Mouse (Mus musculus): ENCODE measurements around the gene Sema4b. TPM values are rescaled to one million over a fixed set of nuclear protein-coding genes. Genes with fewer than 3 reads are reported as not detected.

Sema4b gene
- total RNA-seq, 2 experiments from 2014 or later, result 17.4 to 20.5 TPM

DNA sequence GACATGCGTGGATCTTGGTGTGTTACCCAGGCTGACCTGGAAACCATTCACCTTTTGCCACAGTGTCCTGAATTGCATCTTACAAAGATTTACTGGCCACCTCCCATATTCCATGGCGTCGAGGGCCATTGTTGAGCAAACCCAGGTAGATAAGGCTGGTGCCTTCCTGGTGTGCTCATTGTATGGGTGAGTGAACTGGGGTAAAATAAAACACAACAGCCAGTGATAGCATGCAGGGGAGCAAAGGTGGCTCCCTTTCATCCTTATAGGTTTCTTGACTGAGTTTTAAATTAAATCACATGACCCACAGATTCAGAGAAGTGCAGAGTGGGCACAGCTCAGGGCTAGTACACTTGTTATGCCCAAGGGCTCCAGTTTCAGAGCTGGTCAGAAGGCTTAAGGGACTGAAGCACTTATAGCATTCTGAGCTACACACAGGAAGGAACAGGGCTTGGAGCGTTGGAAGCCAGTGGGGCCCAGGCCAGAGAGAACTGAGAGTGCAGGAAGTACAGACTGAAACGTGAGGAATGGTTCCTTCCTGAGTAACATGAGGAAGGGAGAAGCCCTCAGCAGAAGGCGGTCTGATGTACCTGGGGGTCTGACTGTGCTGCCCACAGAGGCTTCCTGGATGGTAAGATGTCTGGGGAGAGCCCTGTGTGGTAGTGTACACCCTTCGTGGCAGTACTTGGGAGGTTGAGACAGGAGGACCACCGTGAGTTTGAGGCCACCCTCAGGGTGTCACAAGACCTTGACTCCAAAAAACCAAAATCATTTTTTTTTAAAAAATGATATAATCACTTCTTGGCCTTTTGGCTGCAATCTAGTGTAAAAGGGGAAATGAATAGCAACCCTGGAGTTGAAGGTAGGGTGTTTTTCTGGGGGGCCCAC is 14.3 kb upstream of the Sema4b start:
- intact Hi-C loops (cut with DNase I), result no loop called here
- no peak for DNase-seq (ENCODE audit: low spot score in 2 of 2)

- no peak for DNase-seq (ENCODE audit: low spot score in 2 of 2)
- intact Hi-C loops (cut with DNase I), result no loop called here
These were observed 10.5 kb upstream of the Sema4b start for GRCm38 (mm10) chr7:80176159-80176558.

DNA sequence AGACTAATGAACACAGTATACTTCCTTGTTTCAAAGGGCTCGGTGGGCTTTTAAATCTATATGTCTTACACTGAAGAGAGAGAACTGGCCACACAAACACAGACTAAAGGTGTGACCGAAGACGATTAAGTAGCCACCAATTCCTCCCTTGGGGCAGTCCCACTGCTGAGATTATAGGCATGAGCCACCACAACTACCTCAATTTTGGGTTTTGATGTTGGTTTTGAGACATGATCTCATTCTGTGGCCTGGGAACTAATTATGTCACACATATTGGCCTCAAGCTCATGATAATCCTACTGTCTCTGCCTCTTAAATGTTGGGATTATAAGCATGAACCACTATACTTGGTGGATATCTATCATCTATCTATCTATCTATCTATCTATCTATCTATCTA is 9.2 kb upstream of the Sema4b start:
- DNase-seq (ENCODE audit: low spot score in 2 of 2), result no peak
- intact Hi-C loops (cut with DNase I), result no loop called here

DNA sequence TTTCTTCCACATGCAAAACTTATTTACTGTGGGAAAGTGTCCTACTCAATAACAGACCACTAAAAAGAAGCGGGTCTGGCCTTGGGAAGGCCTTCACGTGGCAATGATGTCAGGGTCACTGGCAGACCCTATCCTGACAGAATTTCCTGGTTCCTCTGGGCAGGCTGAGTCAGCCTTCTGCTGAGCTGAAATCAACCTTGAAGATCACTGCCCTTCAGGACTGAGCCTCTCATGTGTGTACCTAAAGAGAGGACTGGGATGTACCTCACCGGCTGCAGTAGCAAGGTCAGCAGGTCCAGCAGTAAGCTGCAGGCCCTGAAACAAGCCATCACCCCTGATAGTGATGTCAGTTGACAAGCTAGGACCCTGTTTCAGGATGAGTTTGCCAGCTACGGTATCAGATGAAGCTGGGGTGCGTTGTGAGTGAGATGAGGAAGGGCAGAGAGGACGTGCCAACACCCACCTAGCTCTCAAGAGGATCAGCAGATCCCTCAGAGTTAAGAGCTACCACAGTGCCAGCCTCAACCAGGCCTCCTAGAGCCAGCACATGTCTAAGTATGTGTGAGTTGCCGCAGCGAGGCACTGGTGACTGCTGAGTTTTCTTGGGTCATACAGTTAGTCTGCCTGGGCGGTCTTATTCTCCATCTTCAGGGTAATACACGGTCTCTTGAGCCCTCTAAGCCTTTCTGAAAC is 8.5 kb upstream of the Sema4b start:
- DNase-seq (ENCODE audit: low spot score in 2 of 2), result no peak
- intact Hi-C loops (cut with DNase I), result no loop called here

GRCm38 (mm10) chr7:80179327-80179726 is 7.3 kb upstream of the Sema4b start:
- DNase-seq (ENCODE audit: low spot score in 2 of 2), result no peak
- intact Hi-C loops (cut with DNase I), result no loop called here

- no peak for DNase-seq (ENCODE audit: low spot score in 2 of 2)
These were observed 6.9 kb upstream of the Sema4b start for GRCm38 (mm10) chr7:80179790-80180189.

DNA sequence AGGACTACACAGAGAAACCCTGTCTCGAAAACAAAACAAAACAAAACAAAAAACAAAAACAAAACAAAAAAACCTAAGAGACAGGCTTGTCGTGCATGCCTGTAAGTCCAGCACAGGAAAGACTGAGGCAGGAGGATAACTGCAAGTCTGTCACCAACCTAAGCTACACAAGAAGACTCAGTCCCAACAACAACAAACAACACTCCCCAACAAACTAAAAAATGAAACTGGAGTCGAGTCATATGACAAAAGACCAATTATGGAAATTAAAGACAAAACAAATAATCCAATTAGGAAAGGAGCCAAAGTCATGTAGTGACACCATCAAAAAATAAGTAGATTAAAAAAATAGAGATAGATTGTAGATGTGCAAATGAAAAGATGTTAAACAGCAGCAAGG is 6.4 kb upstream of the Sema4b start:
- DNase-seq (ENCODE audit: low spot score in 2 of 2), result no peak
- intact Hi-C loops (cut with DNase I), result no loop called here

More at GRCm38 (mm10) chr7:80179790-80180189, 6.9 kb upstream of the Sema4b start:
- intact Hi-C loops (cut with DNase I), result no loop called here

DNA sequence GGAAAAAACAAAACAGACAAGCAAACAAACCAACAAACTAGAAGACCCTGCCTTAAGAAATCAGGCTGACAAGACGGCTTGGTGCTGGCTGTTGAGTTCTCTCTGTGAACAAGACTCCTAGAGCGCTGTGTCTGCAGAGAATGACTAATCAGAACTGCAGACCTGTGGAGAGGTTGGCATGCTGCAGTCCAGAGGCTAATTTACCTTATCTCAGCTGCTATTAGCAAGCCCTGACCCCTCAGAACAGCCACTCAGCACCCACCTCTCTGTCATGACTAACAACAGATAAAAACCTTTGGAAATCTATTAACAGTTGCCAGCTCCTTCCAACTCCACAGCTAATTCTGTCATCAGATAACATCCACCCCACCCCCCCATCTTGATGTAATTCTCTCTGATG is 5.6 kb upstream of the Sema4b start:
- intact Hi-C loops (cut with DNase I), result no loop called here
- DNase-seq (ENCODE audit: low spot score in 2 of 2), result no peak

DNA sequence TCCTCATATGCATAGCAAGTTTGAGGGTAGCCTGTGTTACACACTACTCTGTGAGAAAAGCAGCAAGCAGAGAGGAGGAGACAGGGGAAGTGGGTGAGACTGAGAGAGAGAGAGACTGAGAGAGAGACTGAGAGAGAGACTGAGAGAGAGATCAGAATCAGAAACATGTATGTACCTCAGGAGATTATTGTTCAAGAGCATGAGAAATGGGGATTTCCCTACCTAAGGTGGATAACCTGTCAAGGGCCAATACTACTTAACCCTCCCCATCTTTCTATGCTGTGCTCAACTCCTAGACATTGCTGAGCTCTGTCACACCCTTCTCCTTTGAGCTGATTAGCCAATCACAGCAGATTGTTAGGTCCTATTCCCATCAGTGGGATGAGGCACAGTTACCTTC is 4.5 kb upstream of the Sema4b start:
- no peak for DNase-seq (ENCODE audit: low spot score in 2 of 2)
- intact Hi-C loops (cut with DNase I), result no loop called here

- intact Hi-C loops (cut with DNase I), result no loop called here
- DNase-seq (ENCODE audit: low spot score in 2 of 2), result no peak
These were observed 3.2 kb upstream of the Sema4b start for GRCm38 (mm10) chr7:80183466-80183865.

- no peak for DNase-seq (ENCODE audit: low spot score in 2 of 2)
- intact Hi-C loops (cut with DNase I), result no loop called here
These were observed 2.7 kb upstream of the Sema4b start for GRCm38 (mm10) chr7:80183969-80184368.

GRCm38 (mm10) chr7:80184551-80184950 is 2.1 kb upstream of the Sema4b start:
- intact Hi-C loops (cut with DNase I), result no loop called here
- no peak for DNase-seq (ENCODE audit: low spot score in 2 of 2)

- intact Hi-C loops (cut with DNase I), result no loop called here
- DNase-seq (ENCODE audit: low spot score in 2 of 2), result no peak
These were observed 1.7 kb upstream of the Sema4b start for GRCm38 (mm10) chr7:80184968-80185367.

- DNase-seq (ENCODE audit: low spot score in 2 of 2), result no peak
- intact Hi-C loops (cut with DNase I), result no loop called here
These were observed 620 bp upstream of the Sema4b start for GRCm38 (mm10) chr7:80186021-80186420.

DNA sequence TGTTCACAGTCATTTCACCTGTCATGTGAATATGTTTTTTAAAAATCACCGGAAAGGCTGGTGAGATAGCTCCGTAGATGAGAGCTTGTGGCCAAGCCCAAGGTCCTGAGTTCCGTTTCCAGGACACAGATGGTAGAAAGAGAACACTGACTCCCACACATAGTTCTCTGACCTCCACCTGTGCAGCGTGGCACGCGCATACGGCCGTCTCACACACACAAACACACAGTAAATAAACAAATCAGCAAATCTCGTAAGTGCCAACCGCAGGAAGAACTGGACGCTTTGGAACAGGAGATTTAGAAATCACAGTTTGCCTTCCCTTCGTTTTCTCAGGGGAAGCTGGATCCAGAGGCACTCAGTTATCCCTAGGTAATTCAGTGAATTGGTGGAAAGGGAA is 860 bp downstream of the Sema4b start:
- intact Hi-C loops (cut with DNase I), result no loop called here
- DNase-seq (ENCODE audit: low spot score in 2 of 2), result no peak

DNA sequence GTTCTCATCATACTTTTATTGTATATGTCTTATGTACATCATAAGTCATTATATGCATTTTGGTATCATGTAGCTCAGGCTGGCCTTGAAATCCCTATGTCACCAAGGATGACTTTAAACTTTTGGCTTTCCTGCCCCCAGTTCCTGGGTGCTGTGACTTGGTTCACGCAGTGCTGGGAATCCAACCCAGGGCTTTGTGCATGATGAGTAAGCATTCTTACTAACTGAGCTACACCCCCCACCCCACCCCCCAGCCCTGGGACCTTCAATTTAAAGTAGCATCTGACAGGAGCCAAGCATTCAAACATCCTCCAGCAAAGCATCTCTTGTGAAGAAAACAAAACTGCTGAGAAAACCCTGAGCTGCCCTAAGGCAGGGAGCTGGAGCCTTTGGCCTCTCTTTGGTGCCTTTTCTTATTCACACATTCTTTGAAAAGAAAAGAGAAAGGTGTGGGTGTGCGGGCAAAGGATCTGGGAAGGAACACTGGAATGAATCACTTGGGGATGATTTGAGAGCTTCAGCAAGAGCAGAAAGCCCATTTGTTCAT is 2.0 kb downstream of the Sema4b start:
- DNase-seq (ENCODE audit: low spot score in 2 of 2), result peak in 1 of 2 experiments; percentile 41
- intact Hi-C loops (cut with DNase I), result no loop called here

- no peak for DNase-seq (ENCODE audit: low spot score in 2 of 2)
- intact Hi-C loops (cut with DNase I), result no loop called here
These were observed 2.7 kb downstream of the Sema4b start for GRCm38 (mm10) chr7:80189147-80189933.

GRCm38 (mm10) chr7:80191455-80191854 is 4.8 kb downstream of the Sema4b start:
- intact Hi-C loops (cut with DNase I), result no loop called here
- no peak for DNase-seq (ENCODE audit: low spot score in 2 of 2)

DNA sequence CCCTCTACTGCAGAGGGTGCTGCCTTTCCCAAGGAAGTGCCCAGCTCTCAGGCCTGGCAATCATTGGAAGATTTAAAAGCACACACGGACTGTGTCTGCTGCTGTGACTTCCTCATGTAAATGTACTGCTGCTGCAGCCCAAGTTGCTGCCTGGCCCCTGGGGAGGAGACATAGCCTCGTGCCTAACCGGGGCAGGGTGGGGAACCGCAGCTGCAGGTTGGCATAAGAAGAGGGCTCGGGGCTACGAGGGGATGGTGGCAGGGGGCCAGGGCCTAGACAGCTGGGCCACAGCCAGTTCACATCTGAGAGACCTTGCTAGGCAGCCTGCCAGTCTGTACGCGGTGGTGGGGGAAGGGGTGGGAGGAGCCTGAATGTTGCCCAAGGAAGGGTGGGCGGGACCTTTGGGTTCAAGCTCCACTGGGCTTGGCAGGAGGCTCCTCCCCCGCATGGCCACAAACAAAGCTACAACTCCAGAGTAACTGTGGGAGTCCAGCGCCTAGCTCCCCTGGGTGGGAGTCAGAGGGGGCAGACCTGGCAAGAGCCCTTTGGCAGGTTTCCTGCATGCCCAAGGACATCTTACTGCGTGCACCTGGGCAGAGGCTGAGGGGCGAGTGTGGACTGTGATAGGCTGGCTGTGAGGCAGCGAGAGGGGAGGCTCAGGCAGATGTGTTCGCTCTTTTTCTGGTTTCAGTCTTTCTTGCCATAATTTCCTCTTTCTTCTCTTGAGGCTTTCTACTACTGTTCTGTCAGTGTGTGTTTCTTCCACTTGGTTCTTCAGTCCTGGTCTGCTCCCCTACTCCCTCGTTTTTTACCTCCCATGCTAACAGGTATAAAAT is 5.8 kb downstream of the Sema4b start:
- DNase-seq (ENCODE audit: low spot score in 2 of 2), result peak; percentile 60 to 61
- intact Hi-C loops (cut with DNase I), result no loop called here

Data from left cerebral cortex, postnatal 25 days (tissue).